Mouse (Mus musculus) layer of hippocampus, adult 9-10 months (tissue): ENCODE data around the gene Dgkg.

Experiments
- DNase-seq: peaks from one replicate; pipeline ENCODE4 v3.0.0; 2022; ENCODE audit warnings: low spot score

The Dgkg gene

GRCm38 (mm10) chr16:22596394-22596793, 60.6 kb downstream of the Dgkg start:
- no peak for DNase-seq

GRCm38 (mm10) chr16:22593907-22594306, 63.1 kb downstream of the Dgkg start:
- DNase-seq, result no peak

DNA sequence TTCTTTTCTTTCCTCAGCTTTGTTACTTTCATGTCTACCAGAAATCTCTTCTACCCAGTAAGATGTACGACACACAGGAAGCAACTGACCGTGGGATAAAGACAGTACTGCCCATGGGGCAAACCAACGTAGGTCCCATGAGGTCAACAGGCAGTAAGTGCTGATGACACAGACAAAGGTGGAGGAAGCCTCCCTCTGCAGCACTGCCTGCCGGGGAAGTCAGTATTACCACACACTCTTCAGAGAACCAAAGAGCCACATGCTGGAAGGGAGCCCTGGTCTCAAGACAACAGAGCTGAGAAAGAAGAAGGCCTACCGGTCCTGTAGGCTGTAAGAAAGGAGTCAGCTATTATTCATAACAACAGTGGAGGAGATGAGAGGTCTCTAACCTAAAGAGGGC, 67.4 kb downstream of the Dgkg start:
- DNase-seq, result no peak

DNA sequence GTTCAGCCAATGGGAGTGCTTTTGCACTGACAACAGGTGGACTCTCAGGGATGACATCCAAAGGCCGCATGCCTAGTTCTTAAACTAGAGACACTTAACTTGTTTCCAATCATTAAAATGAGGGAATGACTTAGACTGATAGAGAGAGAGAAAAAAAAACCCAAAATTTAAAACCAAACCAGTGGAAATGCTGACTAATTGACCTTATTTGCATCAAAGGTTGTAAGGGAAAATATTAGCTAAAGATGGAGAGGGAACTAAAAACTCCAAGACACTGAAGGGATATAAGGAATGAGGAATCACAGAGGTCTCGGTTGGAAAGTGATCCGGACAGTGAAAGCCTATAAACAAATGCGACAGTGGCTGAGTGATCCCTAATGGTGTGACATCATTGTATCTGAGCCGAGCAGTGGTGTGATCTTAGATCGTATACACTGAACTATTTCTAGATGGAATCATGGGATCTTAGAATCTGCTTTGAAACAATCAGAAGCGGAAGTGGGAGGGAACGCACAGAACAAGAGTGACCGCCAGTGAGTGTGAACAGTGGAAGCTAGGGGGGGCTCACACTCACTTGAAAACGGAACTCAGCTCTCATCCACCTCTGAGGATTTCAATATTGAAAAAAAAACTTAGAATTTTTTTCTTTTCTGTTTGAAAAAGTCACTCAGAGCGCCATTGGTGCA, 70.7 kb downstream of the Dgkg start:
- no peak for DNase-seq

- no peak for DNase-seq
Measured at GRCm38 (mm10) chr16:22585523-22585922, 71.5 kb downstream of the Dgkg start.

DNA sequence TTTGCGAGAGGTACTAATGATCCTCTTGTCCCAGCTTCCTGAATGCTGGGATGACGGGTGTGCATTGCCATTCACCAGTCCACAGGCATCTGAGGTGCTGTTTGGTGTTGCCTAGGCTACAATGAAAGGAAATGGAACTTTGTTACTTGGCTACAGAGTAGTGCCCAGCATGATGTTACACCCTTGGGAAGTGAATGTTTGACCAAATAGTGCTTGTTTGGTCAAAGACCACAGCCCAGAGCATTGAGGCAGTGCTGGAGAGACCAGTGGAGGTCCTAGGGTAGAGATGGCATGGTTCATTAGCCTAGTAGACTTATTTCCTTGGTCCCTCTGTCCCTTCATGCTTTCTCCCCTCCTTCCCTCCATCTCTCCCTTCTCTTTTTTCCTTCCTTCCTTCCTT, 73.6 kb downstream of the Dgkg start:
- no peak for DNase-seq

- DNase-seq, result no peak
Measured at GRCm38 (mm10) chr16:22582173-22582929, 74.7 kb downstream of the Dgkg start.

- DNase-seq, result no peak
Measured at GRCm38 (mm10) chr16:22580103-22580502, 76.9 kb downstream of the Dgkg start.

GRCm38 (mm10) chr16:22578883-22579282, 78.1 kb downstream of the Dgkg start:
- DNase-seq, result no peak

GRCm38 (mm10) chr16:22577656-22578055, 79.4 kb downstream of the Dgkg start:
- DNase-seq, result no peak

DNA sequence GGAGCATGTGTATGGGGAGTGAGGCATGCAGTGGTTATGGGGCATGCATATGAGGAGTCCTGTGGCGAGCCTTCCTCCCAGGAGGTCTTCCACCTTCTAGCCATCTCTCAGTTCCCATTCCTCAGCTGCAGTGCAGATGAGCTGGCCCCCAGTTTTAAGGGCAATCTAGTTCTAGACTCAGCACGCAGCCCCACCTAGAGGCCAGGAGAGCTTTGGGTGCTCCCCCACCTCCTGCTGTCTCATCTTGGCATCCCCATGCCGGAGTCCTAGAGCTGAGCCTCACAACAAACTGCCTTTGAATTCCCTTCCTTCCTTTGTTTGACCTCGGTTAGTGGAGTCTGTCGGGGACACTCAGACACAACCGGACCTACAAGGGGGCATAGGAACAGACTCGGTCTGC, 82.9 kb downstream of the Dgkg start:
- DNase-seq, result no peak

DNA sequence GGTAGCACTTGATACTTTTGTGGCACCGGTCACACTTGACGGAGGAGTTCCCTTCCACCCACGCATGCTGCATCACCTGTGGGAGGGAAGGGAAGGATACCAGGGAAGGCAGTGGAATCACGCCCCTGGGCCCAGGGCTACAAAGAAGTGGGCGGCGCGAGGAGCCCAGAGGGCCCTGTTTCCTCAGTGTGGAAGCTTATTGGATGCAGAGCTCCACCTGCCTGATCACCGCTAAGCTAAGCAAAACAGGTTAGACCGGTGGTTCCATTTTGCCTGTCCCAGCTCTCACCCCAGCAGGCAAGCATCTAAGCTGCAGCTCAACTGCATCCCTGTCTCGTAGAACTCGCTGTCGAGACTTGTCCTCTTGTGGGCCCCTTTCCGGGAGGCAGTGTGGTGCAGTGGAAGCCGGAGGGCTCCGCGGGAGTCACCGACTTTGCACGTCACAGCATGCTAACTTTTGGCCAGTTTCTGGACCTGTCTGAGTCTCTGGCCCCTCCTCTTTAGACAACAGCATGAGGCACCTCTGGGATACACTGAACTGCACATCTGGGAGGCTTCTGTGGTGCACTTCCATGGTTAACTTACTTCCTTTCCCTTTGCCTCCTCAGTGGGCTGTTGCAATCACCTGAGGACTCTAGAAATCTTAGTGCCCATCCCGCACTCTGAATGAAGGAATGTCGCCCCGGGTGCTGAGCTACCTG, 84.2 kb downstream of the Dgkg start:
- no peak for DNase-seq

DNA sequence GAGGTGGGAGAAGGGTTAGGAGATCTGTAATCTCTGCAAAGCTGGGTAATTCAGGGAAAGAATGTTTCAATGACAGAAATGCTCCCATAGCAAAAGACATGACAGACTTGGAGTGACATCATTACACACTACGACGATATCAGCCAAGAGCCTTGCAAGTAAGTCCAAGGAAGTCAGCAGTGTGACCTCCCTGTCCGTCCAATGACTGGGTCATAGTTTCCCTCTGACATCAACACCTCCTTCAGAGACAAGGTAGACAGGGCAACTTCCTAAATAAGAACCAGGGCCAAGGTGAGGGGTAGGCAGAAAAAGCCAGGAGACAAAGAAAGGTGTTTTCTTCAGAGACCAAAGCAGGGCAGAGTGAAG, 92.1 kb downstream of the Dgkg start:
- DNase-seq, result no peak

- no peak for DNase-seq
Measured at GRCm38 (mm10) chr16:22564259-22564906, 92.6 kb downstream of the Dgkg start.

DNA sequence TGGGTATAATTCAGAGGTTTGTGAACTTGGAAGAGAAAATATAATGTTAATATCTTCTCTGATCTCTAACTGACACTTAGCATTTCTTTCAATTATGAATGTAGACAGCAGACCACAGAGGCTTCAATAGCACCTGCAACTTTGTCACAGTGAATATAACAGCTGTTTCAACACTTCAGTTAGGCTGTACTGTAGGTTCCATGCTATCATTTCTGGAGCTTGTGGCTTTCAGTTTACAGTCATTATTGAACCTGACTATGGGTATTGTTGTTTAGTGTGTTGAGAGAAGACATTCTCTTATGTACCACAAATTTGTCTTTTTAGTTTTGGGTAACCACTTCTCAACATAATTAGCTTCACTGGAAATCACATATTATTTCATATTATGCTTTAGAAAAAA, 93.4 kb downstream of the Dgkg start:
- no peak for DNase-seq

GRCm38 (mm10) chr16:22554996-22555395, 102.0 kb downstream of the Dgkg start:
- DNase-seq, result no peak

- no peak for DNase-seq
Measured at GRCm38 (mm10) chr16:22552351-22552750, 104.7 kb downstream of the Dgkg start.

DNA sequence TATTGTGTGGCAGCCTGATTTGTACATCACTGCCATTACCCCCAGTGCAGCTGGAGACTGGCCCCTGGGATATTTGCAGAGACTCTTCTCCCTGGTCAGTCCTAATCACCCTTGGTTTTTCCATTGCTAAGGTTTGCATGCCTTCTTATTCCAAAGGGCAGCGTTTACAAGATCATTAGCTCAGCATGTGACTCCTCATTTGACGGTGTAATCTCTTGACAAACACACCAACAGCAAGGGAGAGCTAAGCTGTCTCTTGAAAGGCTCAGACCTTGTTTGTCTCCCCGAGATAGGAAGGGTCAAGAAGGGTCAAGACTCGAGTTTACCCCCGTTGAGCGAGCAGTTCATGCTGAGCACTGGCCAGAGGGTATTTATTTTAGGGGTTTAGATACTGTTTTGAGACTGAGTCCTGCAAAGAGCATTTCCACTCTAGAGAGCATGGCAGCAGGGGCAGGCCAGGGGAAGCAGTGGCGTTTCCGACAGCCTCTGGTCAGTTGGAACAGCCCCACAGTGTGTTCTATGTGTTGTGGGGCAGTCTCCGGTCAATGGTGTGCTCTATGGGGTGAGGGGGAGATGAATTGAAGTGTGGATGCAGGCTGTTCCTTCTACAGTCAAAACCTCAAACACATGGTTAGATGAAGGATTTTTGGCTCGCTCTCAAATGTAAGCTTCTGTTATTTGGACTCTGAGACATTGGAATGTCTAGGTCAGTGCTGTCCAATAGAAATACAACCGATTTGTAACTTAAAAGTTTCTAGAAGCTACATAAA, 105.6 kb downstream of the Dgkg start:
- DNase-seq, result no peak

GRCm38 (mm10) chr16:22549346-22549745, 107.7 kb downstream of the Dgkg start:
- DNase-seq, result no peak

- peak; percentile 74 for DNase-seq
Measured at GRCm38 (mm10) chr16:22548167-22549080, 108.6 kb downstream of the Dgkg start.

- DNase-seq, result no peak
Measured at GRCm38 (mm10) chr16:22547741-22548140, 109.3 kb downstream of the Dgkg start.
